12 mouse cellular contexts compared by ENCODE assay signal in genomic region chr6:128093856-128094628, GRCm38 (mm10). TPM values are rescaled to one million over a fixed set of nuclear protein-coding genes. Genes with fewer than 3 reads are reported as not detected.
DNase-seq lines count a peak whose midpoint lies in the region; ATAC-seq and TF ChIP-seq lines count a peak whose summit lies in the region.
"Had no signal": no experiment of that assay in that cellular context is flagged by ENCODE, and none has a peak within 500 bp of the region (broad histone marks: within the 10 kb centered on the region; RNA-seq: fewer than 3 reads in every experiment).

No protein-coding gene starts in this region.

- H3K4me3 ChIP-seq in cerebellum, adult 2 months (replicated peaks; ENCODE audit: insufficient read depth, low read depth, low read length) = no peak overlapping the region
- no peak overlapping the region for H3K4me3 ChIP-seq in heart, embryonic 12.5 days
- no peak overlapping the region for H3K4me3 ChIP-seq in layer of hippocampus, adult 2 months
- H3K4me3 ChIP-seq: forebrain, embryonic 15.5 days; kidney, embryonic 15.5 days had no signal

- H3K36me3 ChIP-seq in heart, embryonic 12.5 days = no peaks in the 10 kb centered on the region
- H3K36me3 ChIP-seq: forebrain, embryonic 15.5 days; kidney, embryonic 15.5 days had no signal

- TF ChIP-seq CTCF in cerebellum, adult 2 months (IDR thresholded peaks at IDR 0.05; ENCODE audit: borderline replicate concordance, insufficient read depth, low read depth, low read length) = no peak
- no peak for TF ChIP-seq CTCF in layer of hippocampus, adult 2 months (conservative IDR thresholded peaks at IDR 0.05)

- intact Hi-C loops in heart, postnatal 25 days (cut with DNase I) = loop anchor here (2.0 kb wide), 1 partner anchor 51 kb away; no protein-coding TSS in a partner anchor

- peaks cover 52% of the 10 kb centered on the region for H3K4me1 ChIP-seq in cerebellum, adult 2 months (ENCODE audit: control insufficient read depth, insufficient read depth, low read length)
- peaks cover 82% of the 10 kb centered on the region for H3K4me1 ChIP-seq in heart, embryonic 12.5 days (replicated peaks)

- no peaks in the 10 kb centered on the region for H3K9me3 ChIP-seq in heart, embryonic 12.5 days (replicated peaks)
- H3K9me3 ChIP-seq: forebrain, embryonic 15.5 days; kidney, embryonic 15.5 days had no signal

- peak; percentile 37 to 42 for DNase-seq in cerebellum, adult 2 months
- DNase-seq in heart, postnatal 25 days (ENCODE audit: low spot score) = no peak
- peak in 1 of 2 experiments; percentile 45 for DNase-seq in layer of hippocampus, adult 2 months (ENCODE audit: low spot score in 2 of 2)
- no peak for DNase-seq in layer of hippocampus, adult 9-10 months (ENCODE audit: low spot score)
- peak; percentile 65 to 75 for DNase-seq in right cerebral cortex, adult 2 months (ENCODE audit: low spot score in 2 of 2)
- no peak for DNase-seq in right cerebral cortex, postnatal 4 days
- DNase-seq: adrenal gland, postnatal 14 days; thymus, postnatal 14 days had no signal

- no peak overlapping the region; the same call in 1 of the 2 replicates for H3K27ac ChIP-seq in cerebellum, adult 2 months (ENCODE audit: insufficient read depth, low read length)
- H3K27ac ChIP-seq in heart, embryonic 12.5 days (ENCODE audit: poor library complexity, severe bottlenecking) = peak overlapping the region; percentile 89; the same call in 1 of the 2 replicates
- peak overlapping the region; percentile 68; the same call in 1 of the 2 replicates for H3K27ac ChIP-seq in layer of hippocampus, adult 2 months
- H3K27ac ChIP-seq: kidney, embryonic 15.5 days had no signal

- no peak for TF ChIP-seq POLR2A in cerebellum, adult 2 months (IDR thresholded peaks at IDR 0.05; ENCODE audit: borderline replicate concordance, insufficient read depth, low read length)

- 79% methylated on average over 15 of the region's 15 CpGs for WGBS in cerebellum, adult 2 months
- 82% methylated on average over 15 of the region's 15 CpGs for WGBS in heart, embryonic 12.5 days

- no peak overlapping the region for H3K4me2 ChIP-seq in heart, embryonic 12.5 days
- H3K4me2 ChIP-seq: forebrain, embryonic 15.5 days; kidney, embryonic 15.5 days had no signal

- H3K27me3 ChIP-seq in cerebellum, adult 2 months (ENCODE audit: control insufficient read depth, insufficient read depth, low read length) = no peaks in the 10 kb centered on the region
- no peaks in the 10 kb centered on the region for H3K27me3 ChIP-seq in heart, embryonic 12.5 days (replicated peaks)
- H3K27me3 ChIP-seq: forebrain, embryonic 15.5 days; kidney, embryonic 15.5 days had no signal

- no peak for ATAC-seq in cerebellum, adult (ENCODE audit: insufficient number of reproducible peaks, low FRiP score, low TSS enrichment)
- no peak for ATAC-seq in heart, embryonic 12.5 days (ENCODE audit: insufficient number of reproducible peaks, low FRiP score)
- ATAC-seq: forebrain, embryonic 15.5 days had no signal

- no peak overlapping the region for H3K9ac ChIP-seq in heart, embryonic 12.5 days
- H3K9ac ChIP-seq: forebrain, embryonic 15.5 days; kidney, embryonic 15.5 days had no signal

RNA-seq across cellular contexts. Expression of gene Tspan9, which starts 49.4 kb away (rescaled TPM):
- 303 and 370 TPM in 2 replicates for polyA plus RNA-seq in cerebellum, adult 2 months (2012; rRNA removed)
- polyA plus RNA-seq in heart, embryonic 12.5 days (2016; fragmentation: Nextera tagmentation; extraction: Ambion mirVana) = 172 and 183 TPM in 2 replicates
- total RNA-seq in heart, postnatal 25 days (2021) = 100 to 1,000 TPM; 129 to 132 TPM
- total RNA-seq in layer of hippocampus, adult 2 months (2021) = 10 to 100 TPM; 42.2 to 45.6 TPM

Comparison
In these comparisons a context has a peak if more than half of its experiments do, and no peak if none do; other contexts are left out.
1. DNase-seq: peak in cerebellum, adult 2 months (2 of 2) and right cerebral cortex, adult 2 months (2 of 2); none in heart, postnatal 25 days (single experiment), layer of hippocampus, adult 9-10 months (single experiment) and right cerebral cortex, postnatal 4 days (single experiment).